ENCODE assay signal across 15 mouse cellular contexts in genomic region chr13:20816385-20816784, GRCm38 (mm10). TPM values are rescaled to one million over a fixed set of nuclear protein-coding genes. Genes with fewer than 3 reads are reported as not detected.
"Had no signal": no experiment of that assay in that cellular context is flagged by ENCODE, and none has a peak within 500 bp of the region (broad histone marks: within the 10 kb centered on the region; RNA-seq: fewer than 3 reads in every experiment).

No protein-coding gene starts in this region.

- H3K27me3 ChIP-seq: limb, embryonic 13.5 days; liver, embryonic 15.5 days; megakaryocyte, embryonic 14.5 days; midbrain, embryonic 15.5 days; stomach, embryonic 15.5 days had no signal

- H3K27ac ChIP-seq: layer of hippocampus, adult 2 months; limb, embryonic 13.5 days; liver, embryonic 15.5 days; macrophage; midbrain, embryonic 15.5 days; stomach, embryonic 15.5 days had no signal

- H3K4me1 ChIP-seq: limb, embryonic 13.5 days; liver, embryonic 15.5 days; megakaryocyte, embryonic 14.5 days; midbrain, embryonic 15.5 days; stomach, embryonic 15.5 days had no signal

- H3K4me3 ChIP-seq: layer of hippocampus, adult 2 months; limb, embryonic 13.5 days; liver, embryonic 15.5 days; megakaryocyte, embryonic 14.5 days; midbrain, embryonic 15.5 days; stomach, embryonic 15.5 days had no signal

- H3K9ac ChIP-seq: limb, embryonic 13.5 days; liver, embryonic 15.5 days; midbrain, embryonic 15.5 days; stomach, embryonic 15.5 days had no signal

- DNase-seq: kidney, adult 11 months; kidney, postnatal 10 days; kidney, postnatal 4 days; left cerebral cortex, postnatal 4 days; right cerebral cortex, postnatal 14 days; thymus, postnatal 36 days had no signal

- H3K36me3 ChIP-seq: limb, embryonic 13.5 days; liver, embryonic 15.5 days; midbrain, embryonic 15.5 days; stomach, embryonic 15.5 days had no signal

- H3K9me3 ChIP-seq: limb, embryonic 13.5 days; liver, embryonic 15.5 days; megakaryocyte, embryonic 14.5 days; midbrain, embryonic 15.5 days; stomach, embryonic 15.5 days had no signal

- H3K4me2 ChIP-seq: limb, embryonic 13.5 days; liver, embryonic 15.5 days; midbrain, embryonic 11.5 days; midbrain, embryonic 15.5 days; stomach, embryonic 15.5 days had no signal

RNA-seq across cellular contexts. Expression of gene Aoah, which starts 22.5 kb away (rescaled TPM):
- polyA plus RNA-seq: neural tube, embryonic 14.5 days had no signal
